Mouse (Mus musculus): ENCODE results near the gene Ecsit. TPM values are rescaled to one million over a fixed set of nuclear protein-coding genes. Genes with fewer than 3 reads are reported as not detected.

Ecsit gene
- 2.0 TPM for polyA plus RNA-seq (2014; fragmentation: Illumina TruSeq; extraction: RNeasy Lipid Tissue Mini Kit (QIAGEN cat#74804))

DNA sequence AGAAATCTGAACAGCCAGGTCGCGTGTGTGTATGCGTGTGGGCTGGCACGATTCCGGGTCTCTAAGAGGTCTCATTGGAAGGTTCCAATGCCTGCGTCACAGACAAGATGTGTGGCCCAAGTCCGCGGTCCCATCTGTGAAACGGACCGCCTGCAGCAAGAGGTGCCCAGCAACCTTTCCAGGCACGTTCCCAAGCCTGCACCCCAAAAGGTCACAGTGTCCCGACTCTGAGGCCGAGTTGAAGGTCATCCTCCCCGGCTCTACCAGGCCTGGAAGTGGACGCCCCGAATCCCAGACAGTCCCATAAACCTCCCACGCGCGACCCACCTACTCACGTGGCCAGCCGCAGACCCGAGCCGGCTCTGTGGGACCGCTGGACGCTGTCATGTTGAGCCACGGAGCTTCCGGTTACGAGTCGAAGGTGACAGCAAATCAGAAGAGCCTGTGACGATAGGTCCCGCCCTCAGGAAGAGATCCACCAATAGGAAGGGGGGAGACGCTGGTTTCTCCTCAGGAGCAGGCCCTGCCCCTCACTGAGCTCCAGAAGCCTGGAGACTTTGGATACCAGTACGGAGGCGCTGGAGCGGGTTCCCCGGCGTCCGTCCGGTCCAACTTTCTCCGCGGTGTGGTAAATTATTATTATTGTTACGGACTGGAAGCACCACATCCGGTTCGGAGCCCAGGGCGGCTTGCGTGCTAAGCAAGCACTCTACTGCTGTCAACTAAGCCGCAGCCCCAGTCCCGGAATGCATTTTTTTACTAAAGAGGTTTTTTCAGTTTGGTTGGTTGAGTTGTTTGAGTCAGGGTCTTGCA is at the start of gene Ecsit:
Ecsit (minus strand) TSS at position 417 of the 813 bp plus-strand sequence.

DNA sequence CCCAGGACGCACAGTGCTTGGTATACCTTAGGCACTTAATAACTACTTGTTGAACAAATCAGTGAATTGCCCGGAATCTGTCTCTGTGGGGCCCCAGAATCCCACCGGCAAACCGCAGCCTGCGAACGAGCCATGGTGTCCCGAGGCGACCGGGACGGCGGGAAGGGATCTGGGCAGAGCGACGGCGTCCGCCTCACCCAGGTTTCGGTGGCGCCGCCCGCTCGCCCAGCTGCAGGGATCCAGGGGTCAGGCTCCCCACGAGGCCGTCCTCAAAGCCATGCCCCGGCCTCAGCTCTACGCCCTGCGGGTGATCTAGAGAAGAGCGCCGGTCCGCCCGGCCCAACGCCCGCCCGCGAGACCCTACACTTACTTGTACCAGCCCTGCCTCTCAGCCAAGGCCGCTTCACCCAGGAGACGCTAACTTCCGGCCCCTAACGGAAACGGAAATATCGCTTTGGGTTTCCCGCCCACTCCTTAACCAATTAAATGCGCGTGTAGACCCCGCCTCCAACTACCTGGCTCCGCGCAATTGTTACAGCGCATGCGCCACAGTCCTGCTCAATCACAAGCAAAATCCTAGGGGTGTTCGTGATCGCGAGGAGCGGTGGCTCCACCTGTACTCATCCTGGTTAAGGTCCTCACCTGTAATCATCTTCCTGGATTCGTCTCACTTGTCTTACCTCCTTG is 31.6 kb upstream of the Ecsit start, which contains the start of gene Elof1:
Elof1 (minus strand) TSS at position 433 of the 687 bp plus-strand sequence.

DNA sequence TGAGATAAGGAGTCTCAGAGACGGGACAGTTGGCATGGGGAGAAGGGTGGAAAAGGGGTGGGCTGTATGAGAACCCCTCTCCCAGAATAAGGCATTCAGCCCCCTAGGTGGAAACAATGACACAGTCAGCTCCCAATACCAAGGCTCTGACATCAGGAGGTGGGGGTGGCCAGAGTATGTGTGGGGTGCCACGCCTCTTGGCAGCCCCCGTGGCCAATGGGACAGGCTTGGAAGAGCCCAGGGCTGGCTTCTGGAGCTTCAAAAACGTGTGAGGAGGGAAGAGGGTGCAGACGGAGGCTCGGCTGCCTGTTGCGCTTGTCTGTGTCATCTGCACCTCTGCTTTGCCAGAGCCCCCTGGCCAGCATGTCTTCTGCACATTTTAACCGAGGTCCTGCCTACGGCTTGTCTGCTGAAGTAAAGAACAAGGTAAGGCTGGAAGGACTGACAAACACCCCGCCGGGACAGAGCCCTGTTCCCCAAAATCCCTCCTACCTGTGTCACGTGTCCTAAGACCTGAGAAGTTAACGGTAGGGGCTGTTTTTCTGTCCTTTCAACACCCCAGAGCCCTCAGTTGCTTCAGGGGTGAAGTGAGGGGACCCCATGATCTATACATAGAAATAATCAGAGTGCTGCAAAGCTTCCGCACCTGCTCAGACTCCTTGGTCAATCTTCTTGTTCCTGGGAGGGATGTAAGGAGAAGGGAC is 13.9 kb upstream of the Ecsit start, which contains the start of gene Cnn1:
Cnn1 (plus strand) TSS at position 224 of the 704 bp plus-strand sequence.

DNA sequence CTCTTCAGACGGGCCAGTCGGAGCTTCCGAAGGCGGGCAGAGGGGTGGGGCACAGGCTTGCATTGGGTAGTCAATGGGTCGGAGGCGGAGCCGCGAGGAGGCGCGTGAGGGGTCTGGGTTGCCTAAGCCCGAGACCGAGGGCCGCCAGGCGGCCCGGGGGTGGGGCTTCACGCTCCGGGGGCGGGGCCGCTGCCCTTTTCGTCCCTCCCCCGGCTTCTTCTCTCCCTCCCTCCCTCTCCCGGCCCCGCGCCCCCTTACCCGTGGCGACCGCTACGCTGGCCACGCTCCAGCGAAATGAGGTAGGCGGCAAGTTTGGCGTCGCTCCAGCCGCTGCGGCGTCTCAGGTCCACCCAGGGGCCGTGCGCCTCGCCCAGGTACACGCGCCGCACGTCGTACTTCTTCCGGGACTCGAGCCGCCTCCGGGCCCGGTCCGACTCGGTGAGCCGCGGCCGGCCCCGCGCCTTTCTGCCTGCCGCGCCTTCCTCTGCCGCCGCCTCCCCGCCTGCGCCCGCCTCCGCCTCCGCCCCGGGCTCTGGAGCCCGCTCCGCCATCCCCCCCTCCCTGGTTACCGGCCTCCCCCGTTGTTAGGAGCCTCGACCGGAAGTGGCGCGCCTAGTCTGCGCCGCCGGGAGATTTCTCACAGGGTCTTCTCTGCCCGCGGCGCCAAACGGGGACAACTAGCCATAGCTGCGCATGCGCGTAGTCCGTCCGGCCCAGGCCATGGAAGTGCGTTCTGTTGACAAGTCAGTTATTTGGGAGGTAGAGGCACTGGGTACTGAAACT is 14.3 kb downstream of the Ecsit start, which contains the start of the genes Gm49318 and Zfp653:
Gm49318 (minus strand) TSS at position 469 of the 783 bp plus-strand sequence.
Zfp653 (minus strand) TSS at position 586 of the 783 bp plus-strand sequence.

DNA sequence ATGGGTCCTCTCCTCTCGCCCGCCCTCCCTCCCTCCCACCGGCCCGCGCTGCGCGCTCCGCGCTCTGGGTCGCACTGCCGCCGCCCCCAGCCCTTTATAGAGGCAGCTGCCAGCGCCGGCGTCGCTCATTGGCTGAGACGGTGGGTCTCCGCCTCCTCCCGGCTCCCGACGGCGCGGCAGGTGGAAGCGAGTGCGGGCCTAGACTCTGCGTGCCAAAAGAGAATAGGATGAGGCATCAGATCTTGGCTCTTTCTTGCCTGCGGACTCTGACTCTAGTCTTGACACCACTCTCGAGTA is 33.3 kb downstream of the Ecsit start, which contains the start of gene Elavl3:
Elavl3 (minus strand) TSS at position 66 of the 297 bp plus-strand sequence.

Other genes with a start within 250 kb of the Ecsit start
- not detected for gene Angptl8, start 249.9 kb downstream of the Ecsit start, polyA plus RNA-seq (2014; fragmentation: Illumina TruSeq; extraction: RNeasy Lipid Tissue Mini Kit (QIAGEN cat#74804))
- gene Dock6, start 232.8 kb downstream of the Ecsit start, polyA plus RNA-seq (2014; fragmentation: Illumina TruSeq; extraction: RNeasy Lipid Tissue Mini Kit (QIAGEN cat#74804)), result 3.3 TPM
- 4.4 TPM for gene Rab3d, start 167.2 kb downstream of the Ecsit start, polyA plus RNA-seq (2014; fragmentation: Illumina TruSeq; extraction: RNeasy Lipid Tissue Mini Kit (QIAGEN cat#74804))
- 0.43 TPM for gene Ccdc159, start 158.0 kb downstream of the Ecsit start, polyA plus RNA-seq (2014; fragmentation: Illumina TruSeq; extraction: RNeasy Lipid Tissue Mini Kit (QIAGEN cat#74804))
- 0.46 TPM for gene Tmem205, start 157.9 kb downstream of the Ecsit start, polyA plus RNA-seq (2014; fragmentation: Illumina TruSeq; extraction: RNeasy Lipid Tissue Mini Kit (QIAGEN cat#74804))
- 0.40 TPM for gene Plppr2, start 148.4 kb downstream of the Ecsit start, polyA plus RNA-seq (2014; fragmentation: Illumina TruSeq; extraction: RNeasy Lipid Tissue Mini Kit (QIAGEN cat#74804))
- 4.3 TPM for gene Swsap1, start 129.7 kb downstream of the Ecsit start, polyA plus RNA-seq (2014; fragmentation: Illumina TruSeq; extraction: RNeasy Lipid Tissue Mini Kit (QIAGEN cat#74804))
- not detected for gene Epor, start 121.9 kb downstream of the Ecsit start, polyA plus RNA-seq (2014; fragmentation: Illumina TruSeq; extraction: RNeasy Lipid Tissue Mini Kit (QIAGEN cat#74804))
- gene Rgl3, start 96.0 kb downstream of the Ecsit start, polyA plus RNA-seq (2014; fragmentation: Illumina TruSeq; extraction: RNeasy Lipid Tissue Mini Kit (QIAGEN cat#74804)), result 0.26 TPM
- 0.77 TPM for gene Ccdc151, start 82.8 kb downstream of the Ecsit start, polyA plus RNA-seq (2014; fragmentation: Illumina TruSeq; extraction: RNeasy Lipid Tissue Mini Kit (QIAGEN cat#74804))
- 7.8 TPM for gene Prkcsh, start 82.6 kb downstream of the Ecsit start, polyA plus RNA-seq (2014; fragmentation: Illumina TruSeq; extraction: RNeasy Lipid Tissue Mini Kit (QIAGEN cat#74804))
- gene Elavl3, start 33.4 kb downstream of the Ecsit start, polyA plus RNA-seq (2014; fragmentation: Illumina TruSeq; extraction: RNeasy Lipid Tissue Mini Kit (QIAGEN cat#74804)), result 0.29 TPM
- gene Gm49318, start 14.2 kb downstream of the Ecsit start, polyA plus RNA-seq (2014; fragmentation: Illumina TruSeq; extraction: RNeasy Lipid Tissue Mini Kit (QIAGEN cat#74804)), result not detected
- gene Zfp653, start 14.1 kb downstream of the Ecsit start, polyA plus RNA-seq (2014; fragmentation: Illumina TruSeq; extraction: RNeasy Lipid Tissue Mini Kit (QIAGEN cat#74804)), result not detected
- gene Cnn1, start 13.8 kb upstream of the Ecsit start, polyA plus RNA-seq (2014; fragmentation: Illumina TruSeq; extraction: RNeasy Lipid Tissue Mini Kit (QIAGEN cat#74804)), result 270 TPM
- gene Elof1, start 31.7 kb upstream of the Ecsit start, polyA plus RNA-seq (2014; fragmentation: Illumina TruSeq; extraction: RNeasy Lipid Tissue Mini Kit (QIAGEN cat#74804)), result 7.4 TPM
- 0.46 TPM for gene Acp5, start 50.3 kb upstream of the Ecsit start, polyA plus RNA-seq (2014; fragmentation: Illumina TruSeq; extraction: RNeasy Lipid Tissue Mini Kit (QIAGEN cat#74804))
- 2.9 TPM for gene Pigyl, start 71.4 kb upstream of the Ecsit start, polyA plus RNA-seq (2014; fragmentation: Illumina TruSeq; extraction: RNeasy Lipid Tissue Mini Kit (QIAGEN cat#74804))
- 4.7 TPM for gene Zfp872, start 102.7 kb upstream of the Ecsit start, polyA plus RNA-seq (2014; fragmentation: Illumina TruSeq; extraction: RNeasy Lipid Tissue Mini Kit (QIAGEN cat#74804))
- gene Zfp809, start 140.3 kb upstream of the Ecsit start, polyA plus RNA-seq (2014; fragmentation: Illumina TruSeq; extraction: RNeasy Lipid Tissue Mini Kit (QIAGEN cat#74804)), result 84.3 TPM
- 3.5 TPM for gene Zfp599, start 174.5 kb upstream of the Ecsit start, polyA plus RNA-seq (2014; fragmentation: Illumina TruSeq; extraction: RNeasy Lipid Tissue Mini Kit (QIAGEN cat#74804))
- 29.3 TPM for gene Zfp810, start 222.2 kb upstream of the Ecsit start, polyA plus RNA-seq (2014; fragmentation: Illumina TruSeq; extraction: RNeasy Lipid Tissue Mini Kit (QIAGEN cat#74804))